ENCODE assay signal across 8 mouse cellular contexts in genomic region chr11:103171703-103172391, GRCm38 (mm10). TPM values are rescaled to one million over a fixed set of nuclear protein-coding genes. Genes with fewer than 3 reads are reported as not detected.
DNase-seq lines count a peak whose midpoint lies in the region; ATAC-seq lines count a peak whose summit lies in the region.

No protein-coding gene starts in this region.

- H3K9me3 ChIP-seq in liver, embryonic 11.5 days (ENCODE audit: control insufficient read depth, low read length) = no peaks in the 10 kb centered on the region

- peaks cover 46% of the 10 kb centered on the region for H3K27me3 ChIP-seq in liver, embryonic 11.5 days (replicated peaks; ENCODE audit: control insufficient read depth, insufficient read depth, low read length)

- intact Hi-C loops in heart, postnatal 14 days (cut with DNase I) = no loop called here

- H3K4me1 ChIP-seq in liver, embryonic 11.5 days (replicated peaks; ENCODE audit: control insufficient read depth, insufficient read depth, low read length) = peaks cover 20% of the 10 kb centered on the region

- H3K9ac ChIP-seq in liver, embryonic 11.5 days (ENCODE audit: low read depth, low read length) = peak overlapping the region; percentile 49; the same call in 1 of the 2 replicates

- peak overlapping the region; percentile 59 for H3K4me3 ChIP-seq in liver, embryonic 11.5 days (ENCODE audit: low read depth, low read length)

- H3K36me3 ChIP-seq in liver, embryonic 11.5 days (ENCODE audit: control insufficient read depth, insufficient read depth, low read length) = no peaks in the 10 kb centered on the region

- H3K4me2 ChIP-seq in liver, embryonic 11.5 days = peak overlapping the region; percentile 79

- DNase-seq in heart, adult 18-20 months = peak; percentile 62 to 73
- no peak for DNase-seq in heart, postnatal 4 days
- peak; percentile 35 to 37 for DNase-seq in heart, postnatal 14 days
- DNase-seq in liver, embryonic 11.5 days (ENCODE audit: low spot score) = no peak
- peak; percentile 56 for DNase-seq in thymus, postnatal 25 days
- DNase-seq in adipocyte (ENCODE audit: low spot score) = no peak
- no peak for DNase-seq in ovary, postnatal 36 days (ENCODE audit: low spot score)

- peak; percentile 12; the same call in 1 of the 2 replicates for ATAC-seq in common myeloid progenitor, adult 5-6 weeks (replicated peaks; ENCODE audit: low read depth, poor library complexity, severe bottlenecking)
- no peak for ATAC-seq in liver, embryonic 11.5 days (replicated peaks; ENCODE audit: low FRiP score)

- WGBS in liver, embryonic 11.5 days = 36% methylated on average over 9 of the region's 9 CpGs

- H3K27ac ChIP-seq in liver, embryonic 11.5 days (ENCODE audit: low read depth, low read length) = no peak overlapping the region

RNA-seq across cellular contexts. Expression of gene Fmnl1, which starts 0.9 kb away (rescaled TPM):
- 10 to 100 TPM; 18.1 to 20.2 TPM for total RNA-seq in heart, adult 18-20 months (2021)
- total RNA-seq in heart, postnatal 4 days (2021) = 1 to 10 TPM; 7.4 to 8.6 TPM
- total RNA-seq in common myeloid progenitor, adult 5-6 weeks (2017) = 28.4 and 81.9 TPM in 2 replicates
- total RNA-seq in heart, postnatal 14 days (2021) = 10 to 100 TPM; 16.8 to 21.6 TPM
- 6.3 and 6.9 TPM in 2 replicates for polyA plus RNA-seq in liver, embryonic 11.5 days (2014; fragmentation: Nextera tagmentation; extraction: Ambion mirVana)

RNA-seq across cellular contexts. Expression of gene 1700023F06Rik, which starts 36.5 kb away (rescaled TPM):
- total RNA-seq in heart, adult 18-20 months (2021) = not detected
- total RNA-seq in heart, postnatal 4 days (2021) = not detected
- total RNA-seq in common myeloid progenitor, adult 5-6 weeks (2017) = not detected in 2 replicates
- total RNA-seq in heart, postnatal 14 days (2021) = not detected
- polyA plus RNA-seq in liver, embryonic 11.5 days (2014; fragmentation: Nextera tagmentation; extraction: Ambion mirVana) = 0.15 TPM in 1 of 2 replicates, not detected in the other

RNA-seq across cellular contexts. Expression of gene Hexim2, which starts 39.6 kb away (rescaled TPM):
- 1 to 10 TPM; 1.6 to 1.7 TPM for total RNA-seq in heart, adult 18-20 months (2021)
- 1 to 10 TPM; 4.2 to 4.8 TPM for total RNA-seq in heart, postnatal 4 days (2021)
- 2.1 and 2.6 TPM in 2 replicates for total RNA-seq in common myeloid progenitor, adult 5-6 weeks (2017)
- total RNA-seq in heart, postnatal 14 days (2021) = 1 to 10 TPM; 1.8 to 3.3 TPM
- 11.9 and 13.8 TPM in 2 replicates for polyA plus RNA-seq in liver, embryonic 11.5 days (2014; fragmentation: Nextera tagmentation; extraction: Ambion mirVana)

RNA-seq across cellular contexts. Expression of gene Spata32, which starts 46.4 kb away (rescaled TPM):
- not detected for total RNA-seq in heart, adult 18-20 months (2021)
- total RNA-seq in heart, postnatal 4 days (2021) = not detected
- total RNA-seq in common myeloid progenitor, adult 5-6 weeks (2017) = 0.96 TPM in 1 of 2 replicates, not detected in the other
- total RNA-seq in heart, postnatal 14 days (2021) = not detected
- not detected in 2 replicates for polyA plus RNA-seq in liver, embryonic 11.5 days (2014; fragmentation: Nextera tagmentation; extraction: Ambion mirVana)

RNA-seq across cellular contexts. Expression of gene Hexim1, which starts 55.8 kb away (rescaled TPM):
- total RNA-seq in heart, adult 18-20 months (2021) = 10 to 100 TPM; 20.0 to 21.5 TPM
- 10 to 100 TPM; 14.8 to 15.7 TPM for total RNA-seq in heart, postnatal 4 days (2021)
- 26.6 and 28.0 TPM in 2 replicates for total RNA-seq in common myeloid progenitor, adult 5-6 weeks (2017)
- total RNA-seq in heart, postnatal 14 days (2021) = 10 to 100 TPM; 18.5 to 20.4 TPM
- polyA plus RNA-seq in liver, embryonic 11.5 days (2014; fragmentation: Nextera tagmentation; extraction: Ambion mirVana) = 4.6 and 6.1 TPM in 2 replicates

Comparison
In these comparisons a context has a peak if more than half of its experiments do, and no peak if none do; other contexts are left out.
1. DNase-seq: peak in heart, adult 18-20 months (2 of 2), heart, postnatal 14 days (2 of 2) and thymus, postnatal 25 days (single experiment); none in heart, postnatal 4 days (single experiment), liver, embryonic 11.5 days (single experiment), adipocyte (single experiment) and ovary, postnatal 36 days (single experiment).